Mouse (Mus musculus) limb, embryonic 12.5 days (tissue): ENCODE data around the gene Vps45. TPM values are rescaled to one million over a fixed set of nuclear protein-coding genes. Genes with fewer than 3 reads are reported as not detected.
"Not testable (repeated sequence)": the region's sequence is repeated elsewhere in the genome, so short reads cannot be mapped to it uniquely, and the experiment has no call there.

Experiments used
- ATAC-seq: fragments of 200-750 bp; cut with Nextera tagmentation; 2 replicates; pipeline ENCODE4 v1.8.0; 2017; ENCODE audit warnings: low read depth, moderate TSS enrichment; ENCODE audit not compliant: insufficient number of reproducible peaks, insufficient read depth, low FRiP score, low TSS enrichment
- H3K27ac ChIP-seq: fragments of 300-500 bp; sonication (generic); 2 replicates; pipeline ENCODE4 v1.5.1; 2016; ENCODE audit warnings: mild to moderate bottlenecking, moderate library complexity
- H3K27me3 ChIP-seq: fragments of 300-500 bp; sonication (generic); 2 replicates; pipeline ENCODE4 v1.6.1; 2016; ENCODE audit warnings: mild to moderate bottlenecking, moderate library complexity
- H3K36me3 ChIP-seq: fragments of 300-500 bp; sonication (generic); 2 replicates; pipeline ENCODE4 v1.6.1; 2016; ENCODE audit warnings: mild to moderate bottlenecking, moderate library complexity
- H3K4me1 ChIP-seq: fragments of 300-500 bp; sonication (generic); replicated peaks from 2 replicates; pipeline ENCODE4 v1.6.1; 2016
- H3K4me2 ChIP-seq: fragments of 300-500 bp; sonication (generic); 2 replicates; pipeline ENCODE4 v1.6.1; 2016; ENCODE audit warnings: mild to moderate bottlenecking, moderate library complexity
- H3K4me3 ChIP-seq: fragments of 300-500 bp; sonication (generic); replicated peaks from 2 replicates; pipeline ENCODE4 v1.5.1; 2016; ENCODE audit warnings: mild to moderate bottlenecking
- H3K9ac ChIP-seq: fragments of 300-500 bp; sonication (generic); replicated peaks from 2 replicates; pipeline ENCODE4 v1.6.1; 2016; ENCODE audit warnings: mild to moderate bottlenecking, moderate library complexity
- H3K9me3 ChIP-seq: fragments of 300-500 bp; sonication (generic); 2 replicates; pipeline ENCODE4 v1.6.1; 2016; ENCODE audit warnings: mild to moderate bottlenecking, moderate library complexity
- WGBS: fragments of 180-500 bp; shearing (Covaris S2); methylation state at CpG from one replicate; pipeline ENCODE4 v1.1.7; 2016; 5-methylcytosine and 5-hydroxymethylcytosine counted together
- polyA plus RNA-seq: library from polyadenylated mRNA; unstranded; fragments of >200 nt; fragmentation: Nextera tagmentation; extraction: Ambion mirVana; gene quantifications from 2 replicates; pipeline ENCODE4 v1.2.1, GENCODE M21; 2016

The Vps45 gene
- polyA plus RNA-seq, 1 experiment from 2014 or later: 36.5 TPM

DNA sequence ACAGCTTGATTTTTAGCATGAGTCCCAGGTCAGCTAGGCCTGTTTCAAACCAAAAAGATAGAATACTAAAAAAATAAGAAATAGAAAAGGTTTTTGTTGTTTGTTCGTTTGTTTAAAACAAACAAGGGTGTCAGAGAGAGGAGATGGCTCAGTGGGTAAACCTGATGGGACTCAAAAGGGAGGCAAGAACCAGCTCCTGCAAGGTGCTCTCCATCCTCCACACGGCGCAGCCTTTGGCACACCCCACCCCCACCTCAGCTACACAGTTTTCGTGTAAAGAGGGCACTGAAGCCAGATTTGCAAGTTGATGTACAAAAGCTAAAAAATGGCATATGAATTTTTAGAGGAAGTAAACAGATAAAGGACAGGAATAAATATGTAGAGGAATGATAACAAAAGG, 2.2 kb downstream of the Vps45 start:
- Histone ChIP-seq H3K9me3 (no peaks in the 10 kb centered on the region), H3K27ac (no peak overlapping the region), H3K4me2 (peak overlapping the region; percentile 81; the same call in 1 of the 2 replicates), H3K4me3 (no peak overlapping the region), H3K27me3 (no peaks in the 10 kb centered on the region), H3K4me1 (no peaks in the 10 kb centered on the region; the same call in 1 of the 2 replicates), H3K36me3 (peaks cover 6% of the 10 kb centered on the region; the same call in 1 of the 2 replicates), H3K9ac (no peak overlapping the region)
- 84% methylated on average over 4 of the region's 4 CpGs for WGBS
- no peak for ATAC-seq

DNA sequence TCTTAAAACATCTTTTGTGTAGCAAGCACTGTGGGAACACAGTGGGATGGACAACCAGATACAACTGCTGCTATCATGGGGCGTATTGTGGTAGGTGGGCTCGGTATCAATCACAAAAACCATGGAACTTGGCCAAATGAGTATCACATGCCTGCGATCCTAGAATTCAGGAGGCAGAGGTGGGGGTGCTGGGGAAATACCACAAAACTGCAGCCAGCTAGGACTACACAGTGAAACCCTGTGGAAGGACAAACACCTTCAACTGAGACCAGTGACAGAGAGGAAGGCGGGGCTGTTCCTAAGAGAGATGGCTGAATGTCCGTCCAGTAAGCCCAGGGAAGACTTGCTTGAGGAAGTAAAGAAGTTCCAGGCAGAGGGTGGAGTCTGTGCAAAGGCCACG, 3.0 kb downstream of the Vps45 start:
- Histone ChIP-seq H3K27ac (no peak overlapping the region), H3K9me3 (no peaks in the 10 kb centered on the region), H3K36me3 (peaks cover 6% of the 10 kb centered on the region; the same call in 1 of the 2 replicates), H3K4me2 (no peak overlapping the region), H3K4me3 (no peak overlapping the region), H3K4me1 (no peaks in the 10 kb centered on the region; the same call in 1 of the 2 replicates), H3K9ac (no peak overlapping the region), H3K27me3 (no peaks in the 10 kb centered on the region)
- 90% methylated on average over 6 of the region's 6 CpGs for WGBS
- no peak for ATAC-seq

DNA sequence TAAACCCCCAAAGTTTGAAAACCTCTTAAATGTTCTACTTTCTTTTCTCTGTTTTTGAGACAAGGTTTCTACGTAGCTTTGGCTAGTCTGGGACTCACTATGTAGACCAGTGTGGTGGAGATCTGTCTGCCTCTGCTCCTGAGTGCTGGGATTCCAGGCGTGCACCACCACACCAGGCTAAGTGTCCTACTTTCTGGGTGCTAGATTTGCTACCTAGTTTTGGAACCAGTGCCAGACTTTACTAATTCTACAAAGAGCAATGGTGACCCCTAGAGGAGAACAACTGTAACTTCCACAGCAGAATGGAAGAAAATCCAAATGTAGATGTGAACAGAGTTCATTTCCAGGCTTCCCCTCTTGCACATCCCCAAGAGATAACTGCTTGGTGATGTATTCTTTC, 6.4 kb downstream of the Vps45 start:
- WGBS: 42% methylated on average over 2 of the region's 2 CpGs
- H3K4me2 ChIP-seq: no peak overlapping the region
- peaks cover 6% of the 10 kb centered on the region; the same call in 1 of the 2 replicates for H3K36me3 ChIP-seq
- no peak for ATAC-seq
- H3K4me3 ChIP-seq: no peak overlapping the region
- no peak overlapping the region for H3K27ac ChIP-seq
- no peaks in the 10 kb centered on the region for H3K9me3 ChIP-seq
- no peaks in the 10 kb centered on the region; the same call in 1 of the 2 replicates for H3K4me1 ChIP-seq
- no peak overlapping the region for H3K9ac ChIP-seq
- H3K27me3 ChIP-seq: no peaks in the 10 kb centered on the region

DNA sequence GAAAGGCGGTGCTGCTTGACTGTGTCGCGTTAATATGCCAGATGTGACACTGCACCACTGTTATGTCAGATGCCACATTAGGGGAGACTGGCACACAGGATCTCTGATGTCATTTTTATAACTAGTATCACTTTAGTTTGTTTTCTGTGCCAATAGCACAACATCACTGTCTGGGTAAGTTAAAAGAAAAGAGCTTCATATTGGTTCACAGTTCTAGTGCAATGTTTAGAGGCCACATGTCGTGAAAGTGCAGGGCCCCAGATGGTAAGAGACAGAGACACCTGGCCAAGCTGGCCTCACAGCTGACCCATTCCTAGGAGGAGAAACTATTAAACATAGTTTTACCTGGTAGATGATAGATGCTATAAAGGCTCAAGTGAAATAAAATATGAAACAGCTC, 7.1 kb downstream of the Vps45 start:
- Histone ChIP-seq H3K9me3 (no peaks in the 10 kb centered on the region), H3K36me3 (peaks cover 8% of the 10 kb centered on the region), H3K9ac (no peak overlapping the region), H3K27ac (0 out of 2 replicates have a peak overlapping the region, but pooled peaks have one; percentile 17), H3K4me3 (no peak overlapping the region), H3K4me2 (no peak overlapping the region), H3K4me1 (no peaks in the 10 kb centered on the region), H3K27me3 (no peaks in the 10 kb centered on the region)
- WGBS: 87% methylated on average over 4 of the region's 4 CpGs
- ATAC-seq: no peak

DNA sequence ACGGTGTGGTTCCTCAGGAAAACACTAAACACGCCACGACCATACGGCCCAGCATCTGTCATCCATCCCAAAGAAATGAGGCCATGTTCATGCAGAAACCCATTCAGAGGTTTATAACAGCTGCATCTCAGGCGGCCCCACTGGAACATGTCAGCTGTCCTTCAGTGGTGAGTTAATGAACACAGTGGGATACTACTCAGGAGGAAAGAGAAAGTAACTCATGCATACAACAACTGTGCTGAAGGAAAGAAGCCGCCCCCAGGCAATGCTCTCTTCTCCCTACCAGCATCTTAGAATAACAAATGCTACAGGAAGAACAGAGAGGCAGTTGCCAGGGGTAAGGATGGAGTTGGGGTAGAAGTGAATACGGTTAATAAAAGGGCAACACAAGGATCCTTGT, 7.5 kb downstream of the Vps45 start:
- Histone ChIP-seq H3K4me1 (no peaks in the 10 kb centered on the region), H3K36me3 (peaks cover 12% of the 10 kb centered on the region), H3K4me3 (no peak overlapping the region), H3K27ac (0 out of 2 replicates have a peak overlapping the region, but pooled peaks have one; percentile 17), H3K9ac (no peak overlapping the region), H3K9me3 (no peaks in the 10 kb centered on the region), H3K4me2 (no peak overlapping the region), H3K27me3 (no peaks in the 10 kb centered on the region)
- no peak for ATAC-seq
- WGBS: 82% methylated on average over 7 of the region's 7 CpGs

DNA sequence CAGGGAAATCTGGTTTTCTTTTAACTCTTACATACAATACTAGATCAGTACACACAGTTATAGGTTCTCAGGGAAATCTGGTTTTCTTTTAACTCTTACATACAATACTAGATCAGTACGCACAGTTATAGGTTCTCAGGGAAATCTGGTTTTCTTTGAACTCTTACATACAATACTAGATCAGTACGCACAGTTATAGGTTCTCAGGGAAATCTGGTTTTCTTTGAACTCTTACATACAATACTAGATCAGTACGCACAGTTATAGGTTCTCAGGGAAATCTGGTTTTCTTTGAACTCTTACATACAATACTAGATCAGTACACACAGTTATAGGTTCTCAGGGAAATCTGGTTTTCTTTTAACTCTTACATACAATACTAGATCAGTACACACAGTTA, 13.7 kb downstream of the Vps45 start:
- WGBS: 89% methylated on average over 3 of the region's 3 CpGs

DNA sequence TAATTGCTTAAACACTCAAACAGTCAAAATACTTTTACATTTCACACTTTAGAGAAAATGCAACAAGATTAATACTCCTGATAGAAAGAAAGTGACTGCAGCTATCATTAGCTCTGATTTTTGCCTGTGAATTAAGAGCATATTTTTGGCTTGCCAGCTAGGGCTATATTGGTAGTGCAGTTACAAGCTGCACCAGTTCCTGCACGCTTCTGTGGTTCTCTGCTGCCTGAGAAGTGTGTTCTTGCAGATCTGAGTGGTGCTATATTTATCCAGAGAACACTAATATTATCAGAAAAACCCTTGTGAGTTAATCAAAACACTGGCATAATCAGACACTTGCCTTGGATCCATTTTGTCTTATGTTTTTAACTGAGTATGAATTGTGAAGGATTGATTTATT, 15.2 kb downstream of the Vps45 start:
- H3K27me3 ChIP-seq: no peaks in the 10 kb centered on the region
- H3K9me3 ChIP-seq: no peaks in the 10 kb centered on the region
- H3K4me3 ChIP-seq: no peak overlapping the region
- H3K27ac ChIP-seq: no peak overlapping the region
- 78% methylated on average over 1 of the region's 1 CpGs for WGBS
- ATAC-seq: no peak
- H3K36me3 ChIP-seq: peaks cover 15% of the 10 kb centered on the region
- H3K9ac ChIP-seq: no peak overlapping the region
- no peaks in the 10 kb centered on the region for H3K4me1 ChIP-seq
- H3K4me2 ChIP-seq: no peak overlapping the region

More for the DNA sequence above, 13.7 kb downstream of the Vps45 start:
- peaks cover 15% of the 10 kb centered on the region for H3K36me3 ChIP-seq
- not testable (repeated sequence) for H3K27me3 ChIP-seq, H3K9ac ChIP-seq, H3K4me3 ChIP-seq, H3K4me1 ChIP-seq, H3K27ac ChIP-seq, ATAC-seq, H3K4me2 ChIP-seq, H3K9me3 ChIP-seq

DNA sequence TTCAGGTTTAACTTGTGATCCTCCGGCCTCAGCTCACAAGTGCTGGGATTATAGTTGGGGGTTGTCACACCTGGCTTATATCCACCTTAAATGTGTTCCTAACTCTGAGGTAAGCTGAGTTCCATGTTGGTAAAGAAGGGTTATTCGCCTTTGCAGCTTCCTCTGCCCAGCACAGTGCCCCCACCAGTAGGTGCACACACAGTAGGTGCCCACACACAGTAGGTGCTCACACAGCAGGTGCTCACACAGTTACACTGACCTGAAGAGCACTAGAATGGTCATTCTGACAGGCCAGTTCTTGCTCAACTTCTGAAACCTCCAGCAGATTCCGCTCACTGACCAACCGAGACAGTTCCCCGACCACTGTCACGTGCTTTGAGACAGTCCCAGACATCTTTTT, 17.2 kb downstream of the Vps45 start:
- no peak for ATAC-seq
- Histone ChIP-seq H3K27ac (no peak overlapping the region), H3K36me3 (peaks cover 12% of the 10 kb centered on the region), H3K4me1 (no peaks in the 10 kb centered on the region), H3K4me3 (no peak overlapping the region), H3K9ac (no peak overlapping the region), H3K27me3 (no peaks in the 10 kb centered on the region), H3K4me2 (no peak overlapping the region), H3K9me3 (no peaks in the 10 kb centered on the region)
- 89% methylated on average over 6 of the region's 6 CpGs for WGBS

DNA sequence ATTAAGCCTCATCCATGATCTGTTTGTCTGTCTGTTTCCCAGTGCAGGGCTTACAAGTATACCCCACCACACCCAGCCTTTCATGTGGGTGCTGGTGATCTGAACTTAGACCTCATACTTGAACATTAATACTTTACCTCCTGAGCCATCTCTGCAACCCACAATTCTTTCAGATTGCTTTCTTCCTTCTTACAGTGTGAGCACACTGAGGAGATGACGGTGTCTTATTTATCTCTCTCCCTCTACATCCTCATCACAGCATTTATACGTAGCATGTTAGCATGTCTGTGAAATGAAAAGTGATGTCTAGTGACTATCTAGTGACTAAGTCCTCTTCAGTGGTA, 17.6 kb downstream of the Vps45 start:
- ATAC-seq: no peak
- no peak overlapping the region for H3K9ac ChIP-seq
- no peak overlapping the region for H3K4me3 ChIP-seq
- no peak overlapping the region for H3K27ac ChIP-seq
- H3K36me3 ChIP-seq: peaks cover 7% of the 10 kb centered on the region
- H3K9me3 ChIP-seq: no peaks in the 10 kb centered on the region
- no peaks in the 10 kb centered on the region for H3K27me3 ChIP-seq
- no peak overlapping the region for H3K4me2 ChIP-seq
- WGBS: 94% methylated on average over 2 of the region's 2 CpGs
- H3K4me1 ChIP-seq: no peaks in the 10 kb centered on the region

DNA sequence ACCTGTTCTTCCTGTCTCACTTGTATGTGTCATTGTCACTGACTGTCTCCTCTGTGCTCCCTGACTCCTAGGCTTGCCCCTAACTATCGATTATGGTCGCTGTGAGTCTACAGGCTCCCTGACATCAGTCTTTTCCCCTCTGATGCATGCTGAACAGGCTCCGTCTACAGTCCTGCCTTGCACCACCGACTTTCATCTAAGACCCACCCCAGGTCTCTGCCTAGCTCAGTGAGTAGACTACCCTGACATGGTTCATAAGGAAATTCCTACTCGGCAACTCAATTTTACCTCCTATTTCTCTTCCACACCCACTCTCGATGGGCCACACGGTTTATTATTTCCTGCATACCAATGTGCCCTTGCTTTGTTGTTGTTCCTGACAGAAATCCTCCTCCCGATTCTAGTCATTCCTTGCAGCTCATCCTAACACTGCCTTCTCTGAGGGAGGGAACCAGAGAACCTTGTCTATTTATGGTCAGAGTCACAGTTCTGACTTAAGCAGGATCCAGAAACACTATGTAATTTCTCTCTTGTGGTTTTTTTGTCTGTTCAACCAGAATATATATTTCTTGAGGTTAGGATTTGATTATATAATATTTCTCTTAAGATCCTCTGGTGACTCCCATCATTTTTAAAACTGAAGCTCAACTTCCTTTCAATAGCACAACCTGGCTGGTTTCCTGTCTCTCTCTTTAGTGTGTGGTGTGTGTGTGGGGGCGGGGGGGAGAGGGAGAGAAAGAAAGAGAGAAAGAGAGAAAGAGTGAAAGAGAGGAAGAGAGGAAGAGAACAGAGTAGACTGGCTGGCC, 18.2 kb downstream of the Vps45 start:
- no peak for ATAC-seq
- H3K4me1 ChIP-seq: no peaks in the 10 kb centered on the region
- H3K27ac ChIP-seq: no peak overlapping the region
- H3K36me3 ChIP-seq: peaks cover 1% of the 10 kb centered on the region
- no peak overlapping the region for H3K4me3 ChIP-seq
- no peaks in the 10 kb centered on the region for H3K27me3 ChIP-seq
- H3K9me3 ChIP-seq: no peaks in the 10 kb centered on the region
- H3K4me2 ChIP-seq: no peak overlapping the region
- 78% methylated on average over 9 of the region's 9 CpGs for WGBS
- H3K9ac ChIP-seq: no peak overlapping the region

DNA sequence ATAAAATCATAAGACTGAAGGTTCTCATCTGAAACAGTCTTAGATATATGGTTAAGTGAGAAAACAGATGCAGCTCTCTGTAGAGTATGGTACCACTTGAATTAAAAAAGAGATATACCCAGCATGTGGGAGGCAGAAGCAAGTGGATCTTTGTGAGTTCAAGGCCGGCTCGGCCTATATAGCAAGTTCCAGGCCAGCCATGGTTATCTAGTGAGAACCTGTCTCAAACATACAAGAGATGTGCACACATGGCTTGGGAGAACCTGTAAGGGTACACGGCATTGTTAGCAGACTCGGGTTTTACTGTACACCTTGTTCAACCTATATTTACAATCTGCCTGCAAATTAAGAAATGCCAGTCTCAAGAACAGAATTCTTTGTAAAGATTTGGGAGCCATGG, 19.4 kb downstream of the Vps45 start:
- Histone ChIP-seq H3K9me3 (no peaks in the 10 kb centered on the region), H3K4me3 (no peak overlapping the region), H3K27ac (no peak overlapping the region), H3K9ac (no peak overlapping the region), H3K4me1 (no peaks in the 10 kb centered on the region), H3K4me2 (no peak overlapping the region), H3K27me3 (no peaks in the 10 kb centered on the region), H3K36me3 (no peaks in the 10 kb centered on the region)
- ATAC-seq: no peak
- WGBS: 86% methylated on average over 4 of the region's 4 CpGs

DNA sequence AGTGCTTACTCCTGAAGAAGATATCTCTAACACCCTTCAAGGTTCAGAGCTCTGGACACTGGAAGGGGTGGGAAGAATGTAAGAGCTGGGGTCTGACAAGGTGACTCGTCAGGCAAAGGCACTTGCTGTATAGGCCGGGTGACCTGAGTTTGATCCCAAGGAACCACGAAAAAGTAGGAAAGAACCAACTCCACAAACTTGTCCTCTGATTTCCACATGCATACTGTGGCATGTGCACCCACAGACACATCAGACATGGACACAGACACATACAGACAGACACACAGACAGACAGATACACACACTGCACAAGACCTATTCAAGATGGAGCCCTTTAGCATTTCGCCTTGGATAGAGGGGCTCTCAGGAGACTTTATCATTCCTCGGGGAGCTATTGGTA, 20.1 kb downstream of the Vps45 start:
- no peaks in the 10 kb centered on the region for H3K27me3 ChIP-seq
- H3K4me2 ChIP-seq: no peak overlapping the region
- no peak overlapping the region for H3K4me3 ChIP-seq
- WGBS: 80% methylated on average over 5 of the region's 5 CpGs
- H3K9ac ChIP-seq: no peak overlapping the region
- peaks cover 6% of the 10 kb centered on the region; the same call in 1 of the 2 replicates for H3K36me3 ChIP-seq
- no peak overlapping the region for H3K27ac ChIP-seq
- ATAC-seq: no peak
- H3K9me3 ChIP-seq: no peaks in the 10 kb centered on the region
- H3K4me1 ChIP-seq: no peaks in the 10 kb centered on the region
